Mouse (Mus musculus) spleen, adult 2 months (tissue): ENCODE results near the gene Col4a3bp.

ENCODE experiments used
- CTCF ChIP-seq: fragments of 200-500 bp; IDR thresholded peaks from 2 replicates; pipeline ENCODE4 v1.5.1; 2011; ENCODE audit warnings: mild to moderate bottlenecking, inconsistent platforms; ENCODE audit not compliant: insufficient read depth, insufficient read length, insufficient replicate concordance; ENCODE audit errors: extremely low read depth
- POLR2A ChIP-seq: fragments of 200-500 bp; IDR thresholded peaks from 2 replicates; pipeline ENCODE4 v1.6.1; 2011; ENCODE audit warnings: low read depth, low read length, inconsistent platforms

DNA sequence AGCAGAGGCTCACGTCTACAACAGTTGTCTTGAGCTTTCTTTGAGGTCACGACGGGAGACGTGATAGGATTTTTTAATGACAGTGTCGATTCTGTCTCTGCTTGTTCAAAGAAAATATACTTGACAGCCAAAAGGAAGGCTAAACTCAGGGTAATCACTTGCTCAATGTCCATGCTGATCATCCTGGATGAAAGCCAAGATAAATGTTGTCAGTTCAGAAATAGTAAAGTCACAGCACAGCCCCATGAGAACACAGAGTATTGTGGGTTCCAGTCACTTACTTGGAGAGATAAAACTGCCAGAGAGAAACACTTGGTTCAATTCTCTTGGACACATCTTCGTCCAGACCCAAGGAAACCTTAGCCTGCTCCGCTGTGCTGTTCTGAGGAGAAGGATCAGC lies 116.5 kb downstream of the Col4a3bp start:
- no peak for TF ChIP-seq CTCF
- no peak for TF ChIP-seq POLR2A
